Mouse (Mus musculus) c-Kit-negative CD71-positive TER-119-positive erythroid progenitor cells, embryonic 14.5 days (primary cell): ENCODE results near the gene Myh6.
"Not testable (repeated sequence)": the region's sequence is repeated elsewhere in the genome, so short reads cannot be mapped to it uniquely, and the experiment has no call there.

Source experiments
- DNase-seq: peaks from one replicate; pipeline ENCODE4 v3.0.0-alpha.2; 2013; ENCODE audit warnings: low read depth, low spot score

Myh6 gene

GRCm38 (mm10) chr14:54994869-54995186 is 28.1 kb upstream of the Myh6 start:
- DNase-seq, result no peak

- no peak for DNase-seq
Measured at GRCm38 (mm10) chr14:54994136-54994868, 27.6 kb upstream of the Myh6 start, which contains the start of gene Myh7. TSS of gene Myh7 (minus strand) at chr14:54994626.

GRCm38 (mm10) chr14:54993636-54994035 is 26.9 kb upstream of the Myh6 start:
- DNase-seq, result no peak

- DNase-seq, result no peak
Measured at GRCm38 (mm10) chr14:54992196-54992595, 25.5 kb upstream of the Myh6 start.

- no peak for DNase-seq
Measured at GRCm38 (mm10) chr14:54989886-54990441, 23.2 kb upstream of the Myh6 start.

DNA sequence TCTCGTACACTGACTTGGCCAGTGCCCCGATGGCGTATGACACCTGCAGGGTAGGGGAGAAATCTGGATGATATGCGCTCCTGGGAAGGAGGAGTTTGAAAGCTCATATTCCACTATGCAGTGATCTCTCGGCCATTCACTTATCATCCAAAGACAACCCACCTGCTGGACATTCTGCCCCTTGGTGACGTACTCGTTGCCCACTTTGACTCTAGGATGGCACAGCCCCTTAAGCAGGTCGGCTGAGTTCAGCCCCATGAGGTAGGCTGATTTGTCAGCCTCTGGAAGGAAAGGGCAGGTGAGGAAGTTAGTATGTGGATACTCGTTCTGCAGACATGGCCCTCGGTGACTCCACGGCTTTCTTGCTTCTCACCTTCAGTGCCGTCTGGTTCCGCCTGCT is 22.2 kb upstream of the Myh6 start:
- no peak for DNase-seq

GRCm38 (mm10) chr14:54988350-54988874 is 21.7 kb upstream of the Myh6 start:
- not testable (repeated sequence) for DNase-seq

DNA sequence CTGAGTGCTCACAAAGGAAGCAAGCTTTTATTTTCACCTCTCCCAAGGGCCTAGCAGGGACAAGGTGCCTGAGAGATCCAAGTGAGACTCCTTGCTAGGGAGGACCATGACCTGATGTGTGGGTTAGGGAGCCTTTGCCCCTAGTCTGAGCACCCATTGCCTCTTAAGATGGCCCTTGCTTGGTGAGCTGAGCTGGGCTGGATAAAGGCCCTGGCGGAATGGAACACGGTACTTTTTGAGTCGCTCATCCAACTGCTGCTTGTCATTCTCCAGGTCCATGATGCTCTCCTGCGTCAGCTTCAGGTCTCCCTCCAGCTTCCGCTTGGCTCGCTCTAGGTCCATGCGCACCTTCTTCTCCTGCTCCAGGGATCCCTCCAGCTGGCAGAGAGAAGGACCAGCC is 15.2 kb upstream of the Myh6 start:
- no peak for DNase-seq

- no peak for DNase-seq
Measured at GRCm38 (mm10) chr14:54978664-54979063, 11.9 kb upstream of the Myh6 start.

GRCm38 (mm10) chr14:54976633-54977032 is 9.9 kb upstream of the Myh6 start, which contains the start of gene Gm17428:
TSS of gene Gm17428 (plus strand) at chr14:54976933.
- no peak for DNase-seq

DNA sequence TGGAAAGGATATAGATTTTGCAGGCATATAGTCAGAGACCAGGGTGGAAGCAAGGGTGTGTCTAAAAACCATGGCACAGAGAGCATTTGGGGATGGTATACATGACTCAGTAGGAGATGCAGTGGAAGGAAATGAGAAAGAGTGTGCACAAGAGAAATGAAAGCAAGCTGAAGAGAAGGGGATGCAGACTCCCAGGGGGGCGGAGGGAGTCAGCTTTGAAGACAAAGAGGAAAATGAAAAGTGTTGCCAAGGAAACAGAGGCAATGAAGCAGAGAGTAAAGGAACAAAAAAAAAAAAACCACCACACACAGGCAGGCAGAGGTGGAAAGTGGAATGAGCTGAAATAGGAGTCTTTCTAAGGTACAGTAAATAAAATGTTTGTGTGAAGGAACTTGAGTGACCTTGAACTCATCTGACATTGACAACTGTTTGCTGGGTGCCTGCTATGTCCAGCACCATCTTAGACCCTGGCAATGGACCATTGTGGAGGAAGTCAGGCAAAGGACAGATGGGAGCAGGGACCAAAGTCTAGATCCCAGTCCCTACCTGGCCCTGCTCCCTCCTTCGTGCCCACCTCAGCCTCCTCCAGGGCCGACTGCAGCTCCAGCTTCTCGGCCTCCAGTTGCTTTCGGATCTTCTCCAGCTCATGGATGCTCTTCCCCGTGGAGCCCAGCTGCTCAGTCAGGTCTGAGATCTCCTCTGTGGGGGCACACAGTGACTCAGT is 7.5 kb upstream of the Myh6 start:
- no peak for DNase-seq

- DNase-seq, result not testable (repeated sequence)
Measured at GRCm38 (mm10) chr14:54972786-54973185, 6.1 kb upstream of the Myh6 start.

DNA sequence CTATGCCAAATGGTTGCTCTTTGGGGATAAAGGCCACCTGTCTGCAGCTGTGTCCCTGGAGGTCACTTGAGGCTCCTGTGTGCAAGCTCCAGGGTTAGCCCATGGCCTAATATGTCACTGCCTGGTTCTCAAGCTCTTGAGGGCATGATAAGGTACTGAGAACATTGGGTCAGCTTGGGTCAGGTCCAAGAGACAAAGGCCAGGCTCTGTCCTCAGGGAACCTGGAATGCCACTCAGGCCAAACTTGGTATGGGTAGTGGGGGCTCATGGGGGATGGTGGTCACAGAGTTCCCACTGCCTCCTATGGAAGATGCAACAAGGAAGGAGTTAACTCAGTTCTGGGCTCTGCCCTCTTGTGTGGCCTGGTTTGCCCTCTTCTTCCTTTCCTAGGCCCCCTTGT is 1.6 kb upstream of the Myh6 start:
- DNase-seq, result no peak

DNA sequence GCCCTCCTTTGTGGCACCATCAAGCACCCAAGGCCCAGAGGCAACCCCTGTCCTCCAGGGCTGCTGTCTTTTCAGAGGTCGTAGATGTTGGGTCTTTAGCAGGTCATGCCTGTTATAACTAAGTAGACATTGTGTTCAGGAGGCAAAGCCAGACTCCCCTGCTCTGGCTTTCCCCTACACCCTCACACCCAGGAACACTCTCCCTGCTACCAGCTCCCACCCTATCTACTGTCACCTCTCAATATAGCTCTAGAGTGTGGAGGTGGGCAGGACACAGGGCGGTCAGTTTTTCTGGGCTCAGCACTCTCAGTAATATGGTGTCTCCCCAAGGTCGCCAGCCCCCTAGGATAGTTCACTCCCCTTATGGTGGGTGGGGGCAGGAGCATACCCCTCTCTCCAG is 1.1 kb upstream of the Myh6 start:
- DNase-seq, result no peak

- no peak for DNase-seq
Measured at GRCm38 (mm10) chr14:54965631-54966030, 1.1 kb downstream of the Myh6 start.

- no peak for DNase-seq
Measured at GRCm38 (mm10) chr14:54965044-54965443, 1.7 kb downstream of the Myh6 start.

DNA sequence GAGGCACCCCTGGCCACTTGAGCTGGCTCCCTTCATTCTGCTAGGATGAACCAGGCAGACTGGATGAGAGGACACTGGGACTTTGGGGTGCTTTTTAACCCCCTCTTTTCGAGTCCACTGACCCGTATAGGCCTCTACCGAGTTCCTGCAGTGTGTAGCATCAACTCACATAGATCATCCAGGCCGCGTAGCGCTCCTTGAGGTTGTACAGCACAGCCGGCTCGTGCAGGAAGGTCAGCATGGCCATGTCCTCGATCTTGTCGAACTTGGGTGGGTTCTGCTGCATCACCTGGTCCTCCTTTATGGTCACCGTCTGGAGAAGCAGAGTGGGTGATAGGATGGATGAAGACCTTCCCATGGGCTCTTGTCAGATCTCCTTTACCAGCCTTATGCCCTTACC is 3.0 kb downstream of the Myh6 start:
- no peak for DNase-seq

DNA sequence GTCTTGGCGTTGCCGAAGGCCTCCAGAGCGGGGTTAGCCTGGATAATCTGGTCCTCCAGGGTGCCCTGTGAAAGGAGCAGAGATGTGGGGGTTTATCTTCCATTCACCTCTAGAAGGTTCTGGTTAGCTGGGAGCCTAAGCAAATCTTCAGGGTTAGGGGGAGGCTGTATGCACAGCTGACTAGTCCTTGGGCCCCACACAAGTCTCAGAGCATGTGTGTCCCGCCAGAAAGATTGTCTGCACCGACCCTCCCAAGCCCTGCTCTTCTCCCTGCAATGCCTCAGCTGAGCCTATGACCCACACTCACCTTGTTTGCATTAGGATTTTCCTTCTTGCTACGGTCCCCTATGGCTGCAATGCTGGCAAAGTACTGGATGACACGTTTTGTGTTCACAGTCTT is 4.0 kb downstream of the Myh6 start:
- DNase-seq, result no peak

- no peak for DNase-seq
Measured at GRCm38 (mm10) chr14:54961487-54961886, 5.2 kb downstream of the Myh6 start.

DNA sequence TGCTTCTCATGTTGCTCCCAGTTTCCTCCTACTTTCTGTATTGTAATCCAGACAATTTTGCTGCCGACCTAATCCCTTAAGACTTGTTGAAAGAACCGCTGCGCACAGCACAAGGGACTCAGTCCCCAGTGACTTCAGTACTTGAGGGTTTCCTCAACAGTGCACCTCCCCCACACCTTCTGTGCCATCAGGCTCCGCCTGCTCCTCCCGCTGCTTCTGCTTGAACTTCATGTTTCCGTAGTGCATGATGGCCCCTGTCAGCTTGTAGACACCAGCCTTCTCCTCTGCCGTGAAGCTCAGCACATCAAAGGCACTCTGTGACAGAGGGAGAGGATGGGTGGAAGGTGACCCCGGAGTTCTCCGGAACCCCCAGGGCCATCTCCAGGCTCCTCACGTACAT is 6.0 kb downstream of the Myh6 start:
- no peak for DNase-seq

- not testable (repeated sequence) for DNase-seq
Measured at GRCm38 (mm10) chr14:54959853-54960613, 6.7 kb downstream of the Myh6 start.

- no peak for DNase-seq
Measured at GRCm38 (mm10) chr14:54959197-54959596, 7.5 kb downstream of the Myh6 start.
